Mouse (Mus musculus) G1E-ER4 (cell line): ENCODE measurements around the gene Olfr1219. TPM values are rescaled to one million over a fixed set of nuclear protein-coding genes. Genes with fewer than 3 reads are reported as not detected.

Experiments used
- GATA1 ChIP-seq: IDR thresholded peaks from one replicate; pipeline ENCODE4 v1.8.0; 2012; ENCODE audit warnings: low read length, inconsistent platforms
- polyA plus RNA-seq: library from polyadenylated mRNA; stranded (reverse); fragments of >175 nt; gene quantifications from 2 replicates; pipeline ENCODE4 v1.2.3, GENCODE M21; 2012

Gene Olfr1219
- polyA plus RNA-seq: not detected in 2 replicates

DNA sequence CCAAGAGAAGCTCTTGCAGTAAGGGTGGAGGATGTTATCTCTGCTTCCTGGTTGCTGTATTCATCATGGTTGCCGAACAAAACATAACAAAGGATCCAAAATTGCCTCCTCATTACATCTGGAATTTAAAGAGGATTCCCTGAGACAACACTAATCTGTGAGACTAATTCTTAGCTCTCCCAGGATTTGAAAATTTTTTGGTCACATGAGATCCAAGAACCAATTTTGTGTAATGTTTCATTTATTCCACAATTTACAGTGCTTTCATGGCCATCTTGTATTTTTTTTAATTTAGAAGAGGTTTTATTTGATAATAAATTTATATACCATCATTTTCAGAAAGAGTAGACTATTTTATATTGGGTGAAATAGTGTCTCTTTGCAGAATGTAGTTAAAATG, at the start of gene Olfr1219:
Olfr1219 (minus strand) TSS at position 101 of the 400 bp plus-strand sequence.
- TF ChIP-seq GATA1: no peak

- TF ChIP-seq GATA1: no peak
Measured at GRCm38 (mm10) chr2:89132954-89133353, 49.6 kb upstream of the Olfr1219 start, which contains the start of gene Olfr1222. Gene Olfr1222, minus strand, starts transcription at chr2:89133054.

- TF ChIP-seq GATA1: no peak
Measured at GRCm38 (mm10) chr2:89117183-89117582, 33.9 kb upstream of the Olfr1219 start, which contains the start of gene Olfr1221. Gene Olfr1221, minus strand, starts transcription at chr2:89117283.

- TF ChIP-seq GATA1: no peak
Measured at GRCm38 (mm10) chr2:89106735-89107134, 23.4 kb upstream of the Olfr1219 start, which contains the start of gene Olfr1220. Gene Olfr1220, minus strand, starts transcription at chr2:89106835.

DNA sequence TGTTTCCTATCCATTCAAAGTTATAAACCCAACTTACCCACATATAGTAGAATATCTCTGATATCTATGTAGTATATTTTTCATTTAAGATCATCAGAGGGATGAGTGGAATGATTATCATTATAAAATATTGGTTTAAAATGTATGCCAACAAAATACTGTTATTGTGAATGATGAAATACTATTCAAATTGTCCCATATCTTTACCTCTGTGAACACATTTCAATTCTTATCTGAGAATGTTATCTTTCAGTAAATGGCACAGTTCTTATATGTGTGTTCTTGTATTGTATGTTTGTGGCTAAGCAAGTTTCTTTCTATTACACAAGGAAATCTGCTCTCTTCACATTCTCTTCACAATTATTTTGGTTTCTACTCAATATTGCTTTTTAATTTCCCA, 22.3 kb upstream of the Olfr1219 start:
- TF ChIP-seq GATA1: no peak

GRCm38 (mm10) chr2:89093848-89094247, 10.5 kb upstream of the Olfr1219 start:
- TF ChIP-seq GATA1: no peak

DNA sequence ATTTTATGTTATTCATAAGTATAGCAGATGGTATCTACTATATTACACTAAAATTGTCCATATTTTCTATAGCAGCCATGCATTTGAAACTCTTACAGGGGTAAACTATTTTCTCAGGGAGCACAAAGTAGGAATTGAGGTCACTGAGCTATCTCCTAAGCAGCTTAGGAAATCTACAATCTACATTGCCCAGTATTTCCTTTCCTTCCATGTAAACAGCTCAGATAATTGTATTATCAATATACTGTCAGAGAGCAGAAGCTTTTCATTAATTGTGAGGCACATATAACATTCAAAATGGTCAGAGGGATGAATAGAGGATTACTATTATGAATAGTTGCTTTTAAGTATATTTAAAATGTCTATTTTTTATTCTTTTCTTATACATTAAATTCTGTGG, 1.8 kb downstream of the Olfr1219 start:
- TF ChIP-seq GATA1: no peak

DNA sequence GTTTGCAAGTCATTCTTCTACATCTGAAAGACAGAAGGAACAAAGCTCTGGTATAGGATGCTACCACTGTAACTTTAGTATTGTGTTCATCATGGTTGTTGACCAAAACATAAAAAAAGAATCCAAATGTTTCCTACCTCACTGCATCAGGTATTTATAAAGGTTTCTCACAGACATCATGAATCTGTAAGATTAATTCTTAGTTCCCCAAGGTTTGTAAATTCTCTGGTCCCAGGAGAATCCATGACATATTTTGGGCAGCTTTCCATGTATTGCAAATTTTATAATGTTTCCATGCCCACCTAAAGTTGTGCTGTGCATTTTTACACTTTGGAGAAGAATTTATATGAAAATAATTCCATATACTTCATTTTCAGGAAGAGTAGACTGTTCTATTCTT, 22.2 kb downstream of the Olfr1219 start, which contains the start of gene Olfr1218:
Olfr1218 (minus strand) TSS at position 101 of the 400 bp plus-strand sequence.
- TF ChIP-seq GATA1: no peak

DNA sequence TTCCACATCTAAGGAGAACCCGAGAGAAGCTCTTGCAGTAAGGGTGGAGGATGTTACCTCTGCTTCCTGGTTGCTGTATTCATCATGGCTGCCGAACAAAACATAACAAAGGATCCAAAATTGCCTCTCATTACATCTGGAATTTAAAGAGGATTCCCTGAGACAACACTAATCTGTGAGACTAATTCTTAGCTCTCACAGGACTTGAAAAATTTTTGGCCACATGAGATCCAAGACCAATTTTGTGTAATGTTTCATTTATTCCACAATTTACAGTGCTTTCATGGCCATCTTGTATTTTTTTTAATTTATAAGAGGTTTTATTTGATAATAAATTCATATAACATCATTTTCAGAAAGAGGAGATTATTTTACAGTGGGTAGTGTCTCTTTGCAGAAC, 51.3 kb downstream of the Olfr1219 start, which contains the start of gene Olfr1217:
Olfr1217 (minus strand) TSS at position 101 of the 400 bp plus-strand sequence.
- no peak for TF ChIP-seq GATA1

Other genes starting within 250 kb of the Olfr1219 start
- not detected in 2 replicates for gene Olfr1204, start 234.2 kb downstream of the Olfr1219 start, polyA plus RNA-seq
- gene Olfr1206, start 220.3 kb downstream of the Olfr1219 start, polyA plus RNA-seq: not detected in 2 replicates
- not detected in 2 replicates for gene Olfr1208, start 181.2 kb downstream of the Olfr1219 start, polyA plus RNA-seq
- gene Olfr1209, start 168.4 kb downstream of the Olfr1219 start, polyA plus RNA-seq: not detected in 2 replicates
- gene Olfr1211, start 145.4 kb downstream of the Olfr1219 start, polyA plus RNA-seq: not detected in 2 replicates
- not detected in 2 replicates for gene Olfr1212, start 129.5 kb downstream of the Olfr1219 start, polyA plus RNA-seq
- gene Gm13762, start 103.2 kb downstream of the Olfr1219 start, polyA plus RNA-seq: not detected in 2 replicates
- not detected in 2 replicates for gene Olfr1214, start 90.9 kb downstream of the Olfr1219 start, polyA plus RNA-seq
- not detected in 2 replicates for gene Olfr1215, start 76.5 kb downstream of the Olfr1219 start, polyA plus RNA-seq
- gene Olfr1216, start 65.2 kb downstream of the Olfr1219 start, polyA plus RNA-seq: not detected in 2 replicates
- not detected in 2 replicates for gene Olfr1217, start 51.4 kb downstream of the Olfr1219 start, polyA plus RNA-seq
- not detected in 2 replicates for gene Olfr1218, start 22.3 kb downstream of the Olfr1219 start, polyA plus RNA-seq
- gene Olfr1220, start 23.3 kb upstream of the Olfr1219 start, polyA plus RNA-seq: not detected in 2 replicates
- not detected in 2 replicates for gene Olfr1221, start 33.8 kb upstream of the Olfr1219 start, polyA plus RNA-seq
- gene Olfr1222, start 49.5 kb upstream of the Olfr1219 start, polyA plus RNA-seq: not detected in 2 replicates
- gene Olfr1223, start 68.0 kb upstream of the Olfr1219 start, polyA plus RNA-seq: not detected in 2 replicates
- gene Olfr1224-ps1, start 80.6 kb upstream of the Olfr1219 start, polyA plus RNA-seq: not detected in 2 replicates
- not detected in 2 replicates for gene Olfr1225, start 91.2 kb upstream of the Olfr1219 start, polyA plus RNA-seq
- not detected in 2 replicates for gene Olfr1226, start 116.5 kb upstream of the Olfr1219 start, polyA plus RNA-seq
- gene Olfr1228, start 170.5 kb upstream of the Olfr1219 start, polyA plus RNA-seq: not detected in 2 replicates
- not detected in 2 replicates for gene Olfr1229, start 204.5 kb upstream of the Olfr1219 start, polyA plus RNA-seq
- gene Olfr1230, start 213.8 kb upstream of the Olfr1219 start, polyA plus RNA-seq: not detected in 2 replicates
- not detected in 2 replicates for gene Olfr1231, start 223.6 kb upstream of the Olfr1219 start, polyA plus RNA-seq
- gene Olfr1232, start 246.2 kb upstream of the Olfr1219 start, polyA plus RNA-seq: not detected in 2 replicates